Mouse (Mus musculus) induced T-regulatory cell, adult 2 months (primary cell): ENCODE results near the gene Tfec.

Source experiments
- DNase-seq: peaks from one replicate; pipeline ENCODE4 v3.0.0-alpha.2; 2012; ENCODE audit warnings: low read depth

Tfec gene

GRCm38 (mm10) chr6:16898251-16898862 is at the start of gene Tfec:
TSS of gene Tfec (minus strand) at chr6:16898441.
- no peak for DNase-seq

- no peak for DNase-seq
Measured at GRCm38 (mm10) chr6:16947837-16948236, 49.6 kb upstream of the Tfec start.

DNA sequence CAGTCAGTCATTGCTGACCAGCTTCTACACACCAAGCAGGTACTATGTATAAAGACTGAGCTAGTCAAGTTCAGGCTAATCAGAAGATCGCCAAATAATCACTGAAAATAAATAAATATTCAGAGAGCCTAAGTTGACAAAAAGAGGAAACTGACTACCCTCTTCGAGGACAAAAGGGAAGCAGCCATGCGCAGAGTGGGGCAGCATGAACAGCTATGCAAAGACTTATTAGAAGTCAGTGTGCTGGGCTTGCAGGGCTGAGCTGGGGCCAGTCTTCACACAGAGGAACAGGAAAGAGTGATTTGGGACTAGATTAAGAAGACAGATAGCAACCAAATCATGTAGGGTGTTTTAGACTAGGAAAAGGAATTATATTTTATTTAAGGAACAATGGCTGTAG is 45.3 kb upstream of the Tfec start:
- no peak for DNase-seq

- DNase-seq = no peak
Measured at GRCm38 (mm10) chr6:16942433-16942832, 44.2 kb upstream of the Tfec start.

- DNase-seq = no peak
Measured at GRCm38 (mm10) chr6:16931059-16931458, 32.8 kb upstream of the Tfec start.

GRCm38 (mm10) chr6:16920111-16920656 is 21.9 kb upstream of the Tfec start:
- no peak for DNase-seq

DNA sequence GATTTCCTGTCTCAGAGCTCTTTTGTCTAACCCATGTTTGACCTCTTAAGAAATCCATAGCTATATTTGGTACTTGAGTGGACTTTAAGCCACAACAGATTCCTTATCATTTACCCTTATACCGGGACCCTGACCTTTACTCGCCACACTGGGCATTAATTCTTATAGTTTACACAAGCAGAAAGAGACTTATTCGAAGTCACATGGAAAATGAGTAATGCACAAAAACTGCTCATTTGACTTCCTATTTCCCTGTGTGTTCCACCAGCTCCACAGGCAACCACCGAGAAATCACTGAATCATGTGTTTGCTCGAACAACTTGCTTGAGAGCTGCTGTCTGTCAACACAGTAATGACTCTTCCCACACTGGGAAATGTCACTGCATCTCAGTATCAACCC is 6.4 kb downstream of the Tfec start:
- DNase-seq = no peak

DNA sequence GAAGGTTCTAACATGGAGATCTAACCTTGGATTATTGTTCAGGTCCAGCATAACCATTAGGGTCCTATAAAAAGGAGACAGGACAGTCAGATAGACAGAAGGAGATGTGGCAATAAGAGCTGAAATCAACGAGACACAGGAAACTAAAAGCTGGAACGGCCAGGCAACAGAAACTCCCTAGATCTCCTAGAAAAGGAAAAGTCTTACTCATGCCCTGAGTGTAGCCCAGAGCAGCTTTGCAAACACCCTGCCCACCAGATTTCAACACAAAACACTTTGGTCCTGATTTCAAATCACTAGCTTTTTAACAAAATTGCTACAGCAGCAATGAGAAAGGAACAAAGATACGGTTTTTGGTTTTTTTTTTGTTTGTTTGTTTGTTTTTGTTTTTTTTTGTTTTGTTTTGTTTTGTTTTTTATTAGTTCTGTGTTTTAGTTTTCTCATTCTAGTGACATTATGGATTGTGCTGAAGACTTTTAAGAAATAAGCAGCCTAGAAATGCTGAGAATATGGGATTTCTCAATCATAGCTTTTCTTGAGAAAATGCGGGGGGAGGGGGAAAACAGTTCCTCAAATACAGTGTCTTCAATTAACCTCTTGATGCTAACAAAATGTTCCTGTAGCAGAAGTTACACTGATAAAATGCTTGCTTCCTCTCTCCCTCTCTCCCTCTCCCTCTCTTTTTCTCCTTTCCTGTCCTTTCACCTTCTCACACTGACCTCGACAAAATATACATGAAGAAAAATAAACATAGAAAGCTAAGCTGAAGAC is 14.5 kb downstream of the Tfec start:
- DNase-seq = no peak

GRCm38 (mm10) chr6:16874021-16874542 is 24.2 kb downstream of the Tfec start:
- no peak for DNase-seq

DNA sequence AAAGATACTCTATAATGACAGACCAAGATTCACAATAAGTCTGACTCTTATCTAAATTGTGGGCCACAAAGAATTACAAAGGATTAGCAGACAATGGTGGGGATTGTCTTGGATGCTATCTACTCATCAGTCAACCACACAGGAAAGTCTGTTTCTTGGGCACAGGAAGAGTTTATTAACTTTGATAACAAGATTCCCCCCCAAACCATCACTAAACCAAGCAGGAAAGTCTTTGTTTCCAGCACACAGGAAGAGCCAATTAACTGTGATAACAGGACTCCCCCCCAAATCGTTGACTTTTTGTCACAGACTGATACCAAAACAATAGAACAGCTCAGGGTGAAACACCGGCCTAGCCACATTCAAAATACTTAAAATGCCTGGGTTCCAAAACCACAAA is 28.2 kb downstream of the Tfec start:
- no peak for DNase-seq

GRCm38 (mm10) chr6:16868314-16868713 is 29.9 kb downstream of the Tfec start:
- DNase-seq = no peak

GRCm38 (mm10) chr6:16862753-16863508 is 35.3 kb downstream of the Tfec start:
- no peak for DNase-seq

DNA sequence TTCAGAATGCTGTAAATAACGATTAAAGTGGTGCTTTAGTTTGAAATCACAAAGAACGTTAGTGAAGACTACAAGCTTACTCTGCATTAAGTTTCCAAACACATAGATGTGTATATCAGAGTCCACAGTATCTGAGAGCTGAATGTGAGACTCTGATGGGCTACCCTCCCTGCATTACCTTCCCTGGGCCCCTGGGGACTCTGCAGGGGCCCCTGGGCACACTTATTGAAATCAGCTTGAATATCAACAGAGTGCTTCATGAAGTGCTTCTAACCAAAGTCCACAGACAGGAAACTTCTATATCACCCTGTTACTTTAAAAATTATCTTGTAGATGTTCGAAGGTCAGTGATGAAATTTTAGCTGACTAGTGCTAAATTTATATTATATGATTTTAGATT is 36.2 kb downstream of the Tfec start:
- DNase-seq = no peak

DNA sequence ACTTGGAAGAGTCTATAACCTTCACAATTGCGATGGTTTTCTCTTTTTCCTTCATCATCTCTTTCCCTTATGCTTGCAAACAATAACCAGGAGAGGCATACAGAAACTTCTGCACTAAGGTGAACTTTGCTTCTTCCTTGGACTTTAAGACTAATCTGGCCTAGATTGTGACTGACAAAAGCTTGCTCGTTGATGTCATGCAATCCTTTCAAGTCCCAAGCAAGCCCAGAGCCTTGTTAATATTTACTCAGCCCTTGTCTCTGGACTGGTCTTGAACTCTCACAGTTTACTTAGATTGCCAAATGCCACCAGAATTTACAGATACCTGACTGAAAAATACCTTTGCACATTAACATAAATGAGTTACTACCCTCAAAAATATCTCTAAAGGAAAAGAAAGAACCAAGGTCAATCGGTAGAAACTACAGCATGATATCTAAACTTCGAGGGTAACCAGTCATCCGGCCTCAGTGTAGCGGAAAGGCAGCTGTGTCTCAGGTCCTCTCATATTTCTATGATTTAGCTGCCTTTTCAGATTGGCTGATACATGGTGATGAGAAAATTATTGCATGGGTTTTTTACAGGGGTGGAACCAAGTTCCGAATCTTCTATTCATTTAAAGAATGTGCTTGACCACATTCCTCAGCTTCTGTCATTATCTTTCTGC is 42.2 kb downstream of the Tfec start:
- DNase-seq = no peak

DNA sequence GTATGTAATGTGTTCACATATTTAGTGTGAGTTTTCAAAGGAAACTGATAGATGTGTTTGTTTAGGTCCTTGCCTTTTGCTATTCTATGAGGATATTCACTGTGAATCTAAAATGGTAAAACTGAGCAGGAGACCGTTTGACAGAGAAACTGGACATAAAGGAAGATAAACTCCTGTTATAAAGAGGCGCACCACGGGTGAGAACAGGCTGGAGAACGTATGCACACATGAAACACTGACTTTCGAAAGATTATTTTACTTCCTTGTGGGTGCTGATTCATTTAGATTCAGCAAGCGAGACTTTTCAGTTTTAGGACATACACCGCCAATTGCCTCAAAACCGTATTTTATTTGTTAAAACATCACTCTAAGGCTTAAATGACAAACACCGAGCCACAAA is 43.3 kb downstream of the Tfec start:
- no peak for DNase-seq

DNA sequence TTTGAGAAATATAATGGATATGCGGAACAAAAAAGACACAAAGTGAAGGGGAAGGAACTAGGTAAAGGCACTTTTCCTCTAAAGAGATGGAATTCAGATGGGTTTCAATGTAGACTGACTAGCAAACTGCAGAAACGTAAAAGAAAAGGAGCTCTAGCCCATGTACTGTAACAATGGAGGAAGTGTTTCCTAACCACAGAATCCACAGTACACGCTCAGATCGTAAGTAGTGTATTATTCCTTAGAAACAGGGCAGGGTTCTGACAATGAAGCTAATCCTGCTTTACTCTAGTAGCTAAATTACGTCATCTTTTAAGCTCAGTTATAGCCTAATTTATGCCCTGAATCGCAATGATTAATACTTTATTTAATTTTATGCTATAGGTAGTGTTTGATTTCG is 51.7 kb downstream of the Tfec start:
- DNase-seq = no peak

DNA sequence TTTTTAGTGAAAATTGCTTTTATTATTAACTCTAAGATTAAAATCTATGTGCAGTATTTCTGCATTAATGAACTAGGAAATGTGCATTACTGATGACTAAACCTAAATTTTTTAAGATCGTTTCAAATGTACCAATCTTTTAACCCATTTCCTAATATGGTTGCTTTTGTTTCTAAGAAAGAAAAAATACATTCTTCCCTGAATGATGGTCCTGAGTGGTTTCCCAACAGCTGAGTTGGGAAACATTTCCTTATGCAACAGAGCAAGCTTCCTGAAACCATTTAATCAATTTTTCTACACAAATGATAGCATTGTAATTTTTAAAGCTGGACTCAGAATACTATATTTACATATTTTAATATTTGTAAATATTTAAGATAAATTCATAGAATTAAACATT is 62.6 kb downstream of the Tfec start:
- DNase-seq = no peak

DNA sequence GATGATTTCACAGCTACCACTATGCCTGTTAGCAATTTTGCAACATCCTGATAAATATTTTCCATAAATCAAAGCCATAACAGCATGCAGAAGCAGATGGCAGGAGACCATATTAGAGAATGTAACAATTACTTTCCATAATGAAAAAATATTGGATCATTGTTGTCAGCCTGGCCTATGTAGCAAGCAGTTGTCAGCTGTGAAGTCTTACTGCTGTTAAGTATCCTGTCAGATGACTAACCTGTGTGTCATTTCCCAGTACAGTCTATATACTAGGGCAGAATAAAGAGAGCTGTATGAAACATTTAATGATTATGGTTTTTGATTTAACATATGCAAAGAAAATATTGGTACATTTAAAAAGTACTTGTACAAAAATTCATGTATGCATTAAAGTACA is 69.9 kb downstream of the Tfec start:
- DNase-seq = no peak

GRCm38 (mm10) chr6:16821985-16822384 is 76.3 kb downstream of the Tfec start:
- DNase-seq = no peak

- DNase-seq = no peak
Measured at GRCm38 (mm10) chr6:16806302-16806701, 91.9 kb downstream of the Tfec start.

- DNase-seq = no peak
Measured at GRCm38 (mm10) chr6:16797669-16798068, 100.6 kb downstream of the Tfec start.

DNA sequence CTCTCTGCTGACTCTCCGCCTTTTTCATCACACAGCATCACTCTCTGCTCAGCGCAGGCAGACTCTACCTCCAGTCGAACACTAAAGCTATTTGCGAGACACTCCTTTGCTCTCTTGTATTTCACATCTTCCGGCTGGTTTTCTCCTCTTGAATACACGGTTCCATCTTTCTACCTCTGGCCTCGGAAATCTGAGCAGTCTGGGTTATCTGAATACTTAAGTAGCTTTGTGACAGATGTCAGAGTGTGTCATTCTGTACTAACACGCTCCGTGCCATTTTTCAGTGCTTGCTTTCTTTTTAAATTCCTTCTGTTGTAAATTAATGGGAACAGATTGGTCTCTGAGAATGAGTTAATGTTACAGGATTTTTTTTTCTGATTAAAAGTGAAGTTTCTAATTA is 101.3 kb downstream of the Tfec start:
- DNase-seq = no peak
